Mouse (Mus musculus) hindbrain, postnatal 0 days (tissue): ENCODE measurements around the gene Ttc21b. TPM values are rescaled to one million over a fixed set of nuclear protein-coding genes. Genes with fewer than 3 reads are reported as not detected.
"Not testable (repeated sequence)": the region's sequence is repeated elsewhere in the genome, so short reads cannot be mapped to it uniquely, and the experiment has no call there.

Experiments used
- ATAC-seq: fragments of 200-750 bp; cut with Nextera tagmentation; 2 replicates; pipeline ENCODE4 v1.8.0; 2017; ENCODE audit warnings: mild to moderate bottlenecking, moderate TSS enrichment, moderate library complexity
- DNase-seq: peaks from one replicate; pipeline ENCODE4 v3.0.0-alpha.2; 2015; ENCODE audit warnings: low spot score
- H3K27ac ChIP-seq: fragments of 300-500 bp; sonication (generic); 2 replicates; pipeline ENCODE4 v1.5.1; 2014; ENCODE audit warnings: mild to moderate bottlenecking
- H3K27me3 ChIP-seq: fragments of 300-500 bp; sonication (generic); 2 replicates; pipeline ENCODE4 v1.6.1; 2014; ENCODE audit warnings: low read length, mixed read lengths; ENCODE audit not compliant: insufficient read depth
- H3K36me3 ChIP-seq: fragments of 300-500 bp; sonication (generic); 2 replicates; pipeline ENCODE4 v1.6.1; 2014; ENCODE audit warnings: low read length, mixed read lengths; ENCODE audit not compliant: insufficient read depth
- H3K4me1 ChIP-seq: fragments of 300-500 bp; sonication (generic); 2 replicates; pipeline ENCODE4 v1.6.1; 2014; ENCODE audit warnings: antibody characterized with exemption, low read length, mixed read lengths; ENCODE audit not compliant: insufficient read depth
- H3K4me2 ChIP-seq: fragments of 300-500 bp; sonication (generic); 2 replicates; pipeline ENCODE4 v1.6.1; 2014; ENCODE audit warnings: low read depth, mild to moderate bottlenecking, low read length, moderate library complexity, mixed read lengths
- H3K4me3 ChIP-seq: fragments of 300-500 bp; sonication (generic); 2 replicates; pipeline ENCODE4 v1.5.1; 2014; ENCODE audit warnings: low read length
- H3K9ac ChIP-seq: fragments of 300-500 bp; sonication (generic); replicated peaks from 2 replicates; pipeline ENCODE4 v1.6.1; 2014; ENCODE audit warnings: mild to moderate bottlenecking, low read length, moderate library complexity, mixed read lengths
- H3K9me3 ChIP-seq: fragments of 300-500 bp; sonication (generic); 2 replicates; pipeline ENCODE4 v1.6.1; 2016; ENCODE audit warnings: low read length, mixed read lengths
- CTCF ChIP-seq: IDR thresholded peaks from 2 replicates; pipeline ENCODE4 v1.5.1; 2016; ENCODE audit warnings: antibody characterized with exemption, control low read depth, low read depth
- WGBS: fragments of 180-500 bp; shearing (Covaris S2); extraction: QIAGEN DNeasy Blood & Tissue Kit; methylation state at CpG from one replicate; pipeline ENCODE4 v1.1.7; 2014; 5-methylcytosine and 5-hydroxymethylcytosine counted together
- polyA plus RNA-seq: library from polyadenylated mRNA; unstranded; fragments of >200 nt; fragmentation: Nextera tagmentation; extraction: Ambion mirVana; gene quantifications from 2 replicates; pipeline ENCODE4 v1.2.1, GENCODE M21; 2015
- total RNA-seq: library from RNA; depleted of rRNA; stranded (reverse); fragments of >200 nt; gene quantifications from 2 replicates; pipeline ENCODE4 v1.2.3, GENCODE M21; 2014

Gene Ttc21b
- total and polyA plus RNA-seq, 2 experiments from 2014 or later, result 5.2 to 8.9 TPM

GRCm38 (mm10) chr2:66209353-66209752, 47.1 kb downstream of the Ttc21b start:
- no peak for ATAC-seq
- H3K9me3 ChIP-seq, result no peaks in the 10 kb centered on the region
- WGBS, result 98% methylated on average over 13 of the region's 13 CpGs
- no peak overlapping the region for H3K4me3 ChIP-seq
- no peak for TF ChIP-seq CTCF
- peaks cover 25% of the 10 kb centered on the region for H3K36me3 ChIP-seq
- no peak overlapping the region for H3K4me2 ChIP-seq
- H3K4me1 ChIP-seq, result no peaks in the 10 kb centered on the region
- no peak overlapping the region for H3K9ac ChIP-seq
- no peaks in the 10 kb centered on the region for H3K27me3 ChIP-seq
- DNase-seq, result no peak
- H3K27ac ChIP-seq, result no peak overlapping the region

- no peak overlapping the region for H3K9ac ChIP-seq
- H3K27me3 ChIP-seq, result no peaks in the 10 kb centered on the region
- ATAC-seq (no peak), DNase-seq (no peak)
- WGBS, result 90% methylated on average over 2 of the region's 2 CpGs
- no peak overlapping the region for H3K4me2 ChIP-seq
- H3K9me3 ChIP-seq, result no peaks in the 10 kb centered on the region
- H3K4me1 ChIP-seq, result no peaks in the 10 kb centered on the region
- no peak for TF ChIP-seq CTCF
- H3K36me3 ChIP-seq, result peaks cover 28% of the 10 kb centered on the region
- no peak overlapping the region for H3K27ac ChIP-seq
- H3K4me3 ChIP-seq, result no peak overlapping the region
Measured at GRCm38 (mm10) chr2:66206796-66207195, 49.6 kb downstream of the Ttc21b start.

GRCm38 (mm10) chr2:66204218-66204617, 52.2 kb downstream of the Ttc21b start:
- ATAC-seq, result no peak
- H3K36me3 ChIP-seq, result peaks cover 23% of the 10 kb centered on the region

GRCm38 (mm10) chr2:66200195-66200594, 56.2 kb downstream of the Ttc21b start:
- Histone ChIP-seq H3K9me3 (no peaks in the 10 kb centered on the region), H3K4me2 (no peak overlapping the region), H3K9ac (no peak overlapping the region), H3K36me3 (peaks cover 14% of the 10 kb centered on the region), H3K27me3 (no peaks in the 10 kb centered on the region), H3K27ac (no peak overlapping the region), H3K4me3 (no peak overlapping the region), H3K4me1 (no peaks in the 10 kb centered on the region)
- WGBS, result 56% methylated on average over 3 of the region's 3 CpGs
- DNase-seq (no peak), ATAC-seq (no peak)
- TF ChIP-seq CTCF, result no peak

More at GRCm38 (mm10) chr2:66204218-66204617, 52.2 kb downstream of the Ttc21b start:
- WGBS, result 97% methylated on average over 2 of the region's 2 CpGs
- Histone ChIP-seq H3K27ac (no peak overlapping the region), H3K9me3 (no peaks in the 10 kb centered on the region), H3K4me3 (no peak overlapping the region), H3K4me2 (no peak overlapping the region), H3K27me3 (no peaks in the 10 kb centered on the region), H3K9ac (no peak overlapping the region), H3K4me1 (no peaks in the 10 kb centered on the region)
- TF ChIP-seq CTCF, result no peak
- no peak for DNase-seq

- Histone ChIP-seq H3K9ac (no peak overlapping the region), H3K36me3 (peaks cover 8% of the 10 kb centered on the region), H3K4me1 (no peaks in the 10 kb centered on the region; the same call in 1 of the 2 replicates), H3K4me3 (no peak overlapping the region), H3K9me3 (no peaks in the 10 kb centered on the region), H3K4me2 (no peak overlapping the region), H3K27ac (no peak overlapping the region), H3K27me3 (no peaks in the 10 kb centered on the region)
- no peak for TF ChIP-seq CTCF
- no peak for DNase-seq
- 91% methylated on average over 13 of the region's 13 CpGs for WGBS
- ATAC-seq, result no peak
Measured at GRCm38 (mm10) chr2:66191691-66192100, 64.7 kb downstream of the Ttc21b start.

- 92% methylated on average over 5 of the region's 5 CpGs for WGBS
Measured at GRCm38 (mm10) chr2:66190157-66190556, 66.3 kb downstream of the Ttc21b start.

GRCm38 (mm10) chr2:66189197-66189596, 67.2 kb downstream of the Ttc21b start:
- WGBS, result over 99% methylated on average over 12 of the region's 12 CpGs
- not testable (repeated sequence) for H3K27ac ChIP-seq, H3K9me3 ChIP-seq, H3K36me3 ChIP-seq, ATAC-seq, H3K9ac ChIP-seq, H3K27me3 ChIP-seq, H3K4me2 ChIP-seq, H3K4me3 ChIP-seq, DNase-seq, H3K4me1 ChIP-seq

More at GRCm38 (mm10) chr2:66190157-66190556, 66.3 kb downstream of the Ttc21b start:
- no peak overlapping the region for H3K4me2 ChIP-seq
- H3K9ac ChIP-seq, result no peak overlapping the region
- peaks cover 6% of the 10 kb centered on the region for H3K36me3 ChIP-seq
- DNase-seq (no peak), ATAC-seq (no peak)
- no peak overlapping the region for H3K4me3 ChIP-seq
- no peak overlapping the region for H3K27ac ChIP-seq
- no peaks in the 10 kb centered on the region for H3K9me3 ChIP-seq
- no peaks in the 10 kb centered on the region for H3K27me3 ChIP-seq
- no peaks in the 10 kb centered on the region; the same call in 1 of the 2 replicates for H3K4me1 ChIP-seq
- no peak for TF ChIP-seq CTCF
